Mouse (Mus musculus): ENCODE results near the gene BC067074.
"Not testable (repeated sequence)": the region's sequence is repeated elsewhere in the genome, so short reads cannot be mapped to it uniquely, and the experiment has no call there.

Gene BC067074

DNA sequence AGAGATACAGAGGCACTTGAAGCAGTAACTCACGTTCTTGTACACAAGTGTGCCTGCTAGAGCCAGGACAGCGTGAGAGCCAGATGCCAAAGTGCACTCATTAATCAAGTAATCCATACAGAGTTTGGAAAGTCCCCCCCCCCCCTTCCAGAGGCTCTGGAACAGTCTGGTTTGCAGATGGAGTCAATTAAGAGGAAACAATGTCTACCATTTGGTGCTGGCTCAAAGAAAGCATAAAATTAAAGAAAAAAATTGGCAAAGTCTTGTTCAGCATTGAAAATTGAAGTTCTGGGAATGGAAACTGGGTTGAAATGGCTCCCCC, 81.1 kb downstream of the BC067074 start:
- DNase-seq (ENCODE audit: low read depth, low spot score), result no peak

DNA sequence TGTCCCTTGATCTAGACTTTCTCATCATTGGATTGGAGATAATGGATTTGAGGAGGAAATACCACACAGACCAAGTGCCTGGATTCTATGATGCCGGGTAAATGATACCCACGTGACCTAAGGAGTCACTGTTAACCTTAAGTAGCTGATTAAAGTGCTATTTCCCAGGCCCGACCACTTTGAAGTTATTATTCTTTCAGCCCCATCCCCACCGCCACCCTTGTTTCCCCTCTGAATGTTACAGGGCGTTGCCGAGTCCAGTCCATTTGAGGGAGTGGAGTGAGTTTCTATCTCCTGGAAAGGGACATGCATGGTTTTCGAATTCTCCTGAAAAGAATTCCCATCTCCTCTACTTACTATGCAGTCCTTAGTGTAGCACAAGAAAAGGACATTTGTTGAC, 84.7 kb downstream of the BC067074 start:
- no peak for DNase-seq (ENCODE audit: low read depth, low spot score)

DNA sequence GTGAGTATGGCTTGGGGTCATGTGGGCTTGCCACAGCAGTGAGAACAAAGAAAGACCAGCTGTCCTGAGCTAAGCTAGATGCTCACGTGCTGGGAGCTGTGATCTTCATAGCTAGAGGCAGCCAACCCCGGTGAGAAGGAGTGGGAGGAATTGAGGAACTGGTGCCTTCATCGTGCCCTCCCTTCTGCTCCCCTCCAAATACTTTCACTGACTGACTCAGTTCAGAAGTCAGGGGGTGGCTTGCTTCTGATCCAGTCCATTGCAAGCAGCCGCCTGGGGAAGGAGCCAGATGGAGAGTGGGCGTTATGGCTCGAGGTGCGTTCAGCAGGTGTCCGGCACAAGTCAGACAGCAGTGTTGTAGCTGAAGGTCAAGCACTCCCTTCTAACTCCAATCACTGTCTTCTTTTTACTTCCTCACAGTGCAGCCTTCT, 86.0 kb downstream of the BC067074 start:
- DNase-seq (ENCODE audit: low read depth, low spot score), result no peak

GRCm38 (mm10) chr13:113379766-113380309, 86.9 kb downstream of the BC067074 start:
- DNase-seq (ENCODE audit: low read depth, low spot score), result no peak

DNA sequence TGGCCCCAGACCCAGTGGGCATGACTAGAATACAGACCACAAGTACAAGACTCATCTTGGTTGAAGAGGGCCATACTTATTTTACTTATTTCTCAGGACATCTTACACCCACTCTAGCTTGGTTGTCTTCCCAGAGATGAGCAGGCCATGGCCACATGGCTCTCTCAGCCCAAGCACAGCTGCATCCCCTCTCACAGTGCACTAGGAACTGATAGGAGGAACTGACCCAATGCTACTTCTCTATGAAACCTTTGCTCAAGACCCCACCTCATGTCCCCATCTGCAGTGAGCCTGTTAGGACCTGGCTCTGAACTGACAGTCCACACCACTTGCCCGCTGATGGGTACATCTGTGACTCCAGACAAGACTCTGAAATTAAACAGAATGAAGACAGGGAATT, 88.8 kb downstream of the BC067074 start:
- DNase-seq (ENCODE audit: low read depth, low spot score), result no peak

DNA sequence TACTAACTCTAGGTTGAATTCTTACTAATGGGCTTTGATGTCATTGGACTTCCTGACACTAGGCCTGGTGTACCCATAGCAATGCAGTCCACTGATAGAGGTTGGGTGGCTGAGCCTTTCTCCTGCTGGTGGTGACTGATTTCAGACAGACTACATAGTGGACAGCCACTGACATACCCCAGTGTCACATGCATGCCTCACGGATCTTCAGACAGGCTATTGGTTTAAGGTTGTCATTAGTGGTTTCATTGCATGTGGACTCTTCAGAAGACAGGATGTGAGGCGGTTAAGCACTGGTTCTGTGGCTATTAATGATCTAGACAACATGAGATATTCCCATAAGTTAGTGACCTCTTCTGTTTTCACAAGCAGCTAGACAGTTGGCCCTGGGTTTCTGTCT, 89.2 kb downstream of the BC067074 start:
- DNase-seq (ENCODE audit: low read depth, low spot score), result no peak

DNA sequence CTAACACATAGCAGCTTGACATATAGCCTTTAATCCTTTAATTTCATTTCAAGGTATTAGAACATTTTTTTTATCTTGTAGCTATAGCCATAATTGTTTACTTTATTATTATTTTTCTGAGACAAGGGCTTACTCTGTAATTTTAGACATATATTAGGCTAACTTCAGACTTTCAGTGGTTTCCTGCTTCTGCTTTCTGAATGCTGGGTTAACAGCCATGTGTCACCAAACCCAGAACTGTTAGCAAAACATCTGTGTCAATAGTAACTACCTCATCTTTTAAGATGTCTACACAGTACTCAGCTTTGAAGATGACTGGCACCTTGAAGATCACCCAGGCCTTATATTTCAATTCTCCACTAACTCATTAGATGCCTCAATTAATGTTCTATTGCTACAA, 89.8 kb downstream of the BC067074 start:
- not testable (repeated sequence) for DNase-seq (ENCODE audit: low read depth, low spot score)

- DNase-seq (ENCODE audit: low read depth, low spot score), result no peak
Measured at GRCm38 (mm10) chr13:113393386-113393785, 100.4 kb downstream of the BC067074 start.

- DNase-seq (ENCODE audit: low read depth, low spot score), result no peak
Measured at GRCm38 (mm10) chr13:113394591-113394990, 101.6 kb downstream of the BC067074 start.

DNA sequence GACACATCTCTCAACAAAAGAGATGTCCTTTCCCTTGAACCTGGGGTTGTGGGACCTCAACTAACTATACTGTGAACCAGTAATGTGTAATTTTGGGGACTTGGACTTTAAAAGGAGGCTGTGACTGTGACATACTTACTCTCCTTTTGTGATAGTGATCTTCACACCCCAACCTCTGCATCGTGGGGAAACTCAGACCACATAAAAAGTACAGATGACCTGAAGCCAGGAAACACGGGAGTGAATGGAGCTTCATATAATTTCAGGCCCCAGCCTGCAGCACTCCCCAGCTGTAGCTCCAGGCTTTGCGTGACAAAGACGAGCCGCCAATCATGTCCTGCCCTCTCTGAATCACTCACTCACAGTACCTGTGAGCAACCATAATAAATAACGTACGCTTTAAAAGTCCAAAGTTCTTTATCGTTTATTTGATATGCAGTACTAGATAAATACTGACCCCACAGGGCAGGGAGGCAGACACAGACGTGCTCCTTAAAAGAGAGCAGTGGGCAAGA, 104.1 kb downstream of the BC067074 start:
- no peak for DNase-seq (ENCODE audit: low read depth, low spot score)

GRCm38 (mm10) chr13:113401373-113402010, 108.5 kb downstream of the BC067074 start:
- DNase-seq (ENCODE audit: low read depth, low spot score), result no peak

GRCm38 (mm10) chr13:113403706-113404105, 110.7 kb downstream of the BC067074 start:
- DNase-seq (ENCODE audit: low read depth, low spot score), result no peak

DNA sequence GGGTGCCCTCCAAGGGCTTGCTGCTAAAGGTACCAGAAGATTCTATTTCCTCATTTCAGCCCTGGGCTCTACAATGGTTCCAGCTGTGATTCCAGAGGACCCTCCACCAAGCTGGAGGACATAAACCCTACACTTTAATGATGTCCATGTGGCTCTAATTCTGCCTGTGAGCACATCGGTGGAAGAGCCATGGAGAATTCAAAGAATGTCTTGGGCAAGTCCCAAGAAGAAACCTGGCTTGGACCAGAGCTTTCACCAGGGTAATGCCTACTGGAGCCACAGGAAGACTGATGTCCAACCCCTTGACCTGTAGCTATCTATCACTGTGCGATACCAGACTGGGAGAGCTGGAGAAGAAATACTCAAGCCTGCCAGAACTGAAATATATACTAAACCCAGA, 111.2 kb downstream of the BC067074 start:
- no peak for DNase-seq (ENCODE audit: low read depth, low spot score)

DNA sequence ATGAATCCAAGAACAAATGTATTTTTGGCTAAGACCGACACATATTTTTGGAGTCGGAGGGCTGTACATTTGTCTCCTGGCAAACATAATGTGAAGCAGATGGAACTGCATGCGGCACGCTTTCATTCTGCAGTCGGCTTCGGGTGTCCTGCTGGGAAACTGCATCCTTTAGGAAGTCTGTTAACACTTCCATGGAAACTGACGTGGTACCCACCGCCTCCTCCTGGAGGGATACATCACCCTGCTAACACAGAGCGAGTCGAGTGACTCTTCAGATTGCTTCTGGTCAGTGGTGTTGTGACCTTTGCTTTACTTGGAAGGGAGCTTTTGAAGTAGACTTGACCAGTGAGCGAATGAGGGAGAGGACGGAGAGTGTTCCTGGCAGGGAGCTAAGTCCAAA, 117.0 kb downstream of the BC067074 start:
- DNase-seq (ENCODE audit: low read depth, low spot score), result no peak

DNA sequence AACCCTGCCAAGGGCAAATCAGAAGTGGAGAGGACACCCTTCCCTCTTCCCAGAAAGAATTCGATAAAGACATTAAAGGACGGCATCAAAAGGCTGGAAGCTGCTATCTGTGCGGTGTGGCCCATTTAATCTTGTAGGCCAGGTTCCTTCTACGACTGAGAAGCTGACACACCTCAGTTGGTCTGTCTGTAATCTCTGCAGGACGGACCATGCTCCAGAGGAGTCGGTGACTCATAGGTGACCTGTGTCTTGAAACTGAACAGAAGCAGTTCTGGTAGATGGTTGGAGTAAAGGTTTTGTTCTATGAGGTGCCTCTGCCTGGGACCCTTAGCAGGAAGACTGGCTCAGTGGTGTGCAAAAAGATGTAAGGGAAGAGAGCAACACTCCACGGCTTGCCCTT, 122.6 kb downstream of the BC067074 start:
- DNase-seq (ENCODE audit: low read depth, low spot score), result no peak

DNA sequence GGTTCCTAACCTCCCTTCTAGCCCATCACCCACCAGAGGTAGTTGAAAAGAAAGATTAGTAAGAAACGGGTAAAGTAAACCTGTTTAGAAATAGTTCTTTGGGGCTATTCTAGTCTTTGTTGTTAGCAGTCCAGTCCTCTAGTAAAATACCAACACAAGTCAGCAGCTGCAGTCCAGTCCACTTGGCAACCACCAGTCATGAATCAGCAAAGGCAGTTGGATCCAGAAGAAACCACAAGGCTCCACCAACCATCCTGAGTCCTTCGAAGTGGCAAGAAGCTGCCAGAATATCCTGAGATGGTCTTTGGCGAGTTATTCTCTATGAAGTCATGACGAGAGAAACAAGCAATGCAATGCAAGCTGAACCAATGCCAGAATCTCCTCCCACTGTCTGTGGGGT, 124.0 kb downstream of the BC067074 start:
- DNase-seq (ENCODE audit: low read depth, low spot score), result no peak

GRCm38 (mm10) chr13:113417757-113418483, 125.0 kb downstream of the BC067074 start:
- DNase-seq (ENCODE audit: low read depth, low spot score), result no peak

DNA sequence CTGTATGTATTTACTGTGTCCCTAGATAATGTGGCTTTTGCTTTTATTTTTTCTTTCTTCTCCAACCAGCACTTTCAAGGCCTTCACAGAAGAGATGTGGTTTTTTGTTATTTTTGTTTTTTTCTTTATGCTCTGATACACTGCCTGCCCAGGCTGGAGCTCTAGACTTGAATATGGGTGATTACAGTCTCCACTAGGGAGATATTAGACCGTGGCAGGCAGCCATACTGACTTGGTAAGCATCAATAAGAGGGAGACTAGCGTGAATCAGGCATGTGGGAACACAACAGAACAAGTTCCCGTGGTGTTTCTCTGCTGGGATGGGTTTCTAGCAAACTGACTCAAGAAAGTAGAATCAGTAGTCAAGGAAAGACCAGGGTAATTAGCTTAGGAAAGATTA, 125.7 kb downstream of the BC067074 start:
- no peak for DNase-seq (ENCODE audit: low read depth, low spot score)

DNA sequence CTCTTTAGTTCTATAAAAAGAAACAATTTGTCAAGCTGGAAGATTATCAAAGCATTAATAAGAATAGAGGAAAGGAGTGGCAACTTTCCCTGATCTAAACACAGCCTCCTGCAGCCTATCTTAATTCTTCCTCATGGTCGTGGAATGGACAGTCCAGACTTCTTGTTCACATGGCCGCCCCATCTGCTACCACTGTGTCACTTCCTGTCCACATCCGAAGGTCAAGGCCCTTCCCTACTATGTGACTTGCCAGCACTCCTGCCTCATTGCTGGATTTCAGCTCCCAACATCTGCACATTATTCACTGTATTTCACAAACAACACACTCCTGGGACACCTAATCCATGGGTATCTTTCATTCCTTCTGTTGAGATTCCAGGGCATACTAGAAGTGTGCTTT, 128.5 kb downstream of the BC067074 start:
- no peak for DNase-seq (ENCODE audit: low read depth, low spot score)

- DNase-seq (ENCODE audit: low read depth, low spot score), result no peak
Measured at GRCm38 (mm10) chr13:113423825-113424224, 130.9 kb downstream of the BC067074 start.

GRCm38 (mm10) chr13:113425907-113426306, 132.9 kb downstream of the BC067074 start:
- no peak for DNase-seq (ENCODE audit: low read depth, low spot score)
